Mouse (Mus musculus): Measurements from ENCODE around the gene H2-DMb2.

- TF ChIP-seq CTCF (IDR thresholded peaks at IDR 0.05; ENCODE audit: control insufficient read depth, insufficient read depth, insufficient replicate concordance, low read depth, low read length) = no peak
- no peak; the same call in 1 of the 2 replicates for TF ChIP-seq POLR2A (IDR thresholded peaks at IDR 0.05; ENCODE audit: control insufficient read depth, low read depth, low read length)
These were observed 14.7 kb upstream of the H2-DMb2 start for GRCm38 (mm10) chr17:34128264-34128937.
